Mouse (Mus musculus): ENCODE data around the gene Pdgfc. TPM values are rescaled to one million over a fixed set of nuclear protein-coding genes. Genes with fewer than 3 reads are reported as not detected.

The Pdgfc gene
- total and polyA plus RNA-seq, 2 experiments: 1.5 to 2.6 TPM

DNA sequence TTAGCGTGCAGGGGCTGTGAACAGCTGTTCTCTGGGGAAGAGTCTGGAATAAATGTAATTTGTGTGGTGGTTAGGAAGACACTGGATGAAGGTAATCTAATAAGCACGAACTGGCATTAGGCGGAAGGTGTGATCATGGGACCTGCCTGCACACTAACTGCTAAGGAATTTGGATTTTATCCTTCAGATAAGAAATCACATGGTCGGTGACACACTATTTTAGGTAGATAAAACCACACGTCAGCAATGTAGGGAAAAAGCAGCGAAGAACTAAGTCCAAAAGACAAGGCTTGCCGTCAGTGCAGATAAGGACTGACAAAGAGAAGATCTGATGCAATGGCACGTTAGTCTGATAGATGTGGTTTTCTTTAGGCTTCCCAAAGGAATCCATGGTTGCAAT lies 164.4 kb downstream of the Pdgfc start:
- H3K4me3 ChIP-seq (ENCODE audit: insufficient read depth, low read depth, low read length): no peak overlapping the region
- DNase-seq (ENCODE audit: extremely low read depth, low read depth, low spot score): no peak
- H3K9ac ChIP-seq (ENCODE audit: low read depth, low read length): no peak overlapping the region
- H3K79me2 ChIP-seq (ENCODE audit: control insufficient read depth, insufficient read depth, low read length): no peaks in the 10 kb centered on the region
- no peak overlapping the region for H3K27ac ChIP-seq (replicated peaks; ENCODE audit: insufficient read depth, low read depth, low read length)
- no peak for TF ChIP-seq CTCF (IDR thresholded peaks at IDR 0.05; ENCODE audit: low read depth, low read length)
- no peak for TF ChIP-seq POLR2A (IDR thresholded peaks at IDR 0.05; ENCODE audit: extremely low read depth, insufficient read depth, low read length)
- WGBS: 75% methylated on average over 8 of the region's 8 CpGs
- no peaks in the 10 kb centered on the region for H3K4me1 ChIP-seq (ENCODE audit: control insufficient read depth, insufficient read depth, low read length)
- no peaks in the 10 kb centered on the region for H3K36me3 ChIP-seq (ENCODE audit: control insufficient read depth, insufficient read depth, low read length)
- H3K27me3 ChIP-seq (ENCODE audit: control insufficient read depth, insufficient read depth, low read length): no peaks in the 10 kb centered on the region

DNA sequence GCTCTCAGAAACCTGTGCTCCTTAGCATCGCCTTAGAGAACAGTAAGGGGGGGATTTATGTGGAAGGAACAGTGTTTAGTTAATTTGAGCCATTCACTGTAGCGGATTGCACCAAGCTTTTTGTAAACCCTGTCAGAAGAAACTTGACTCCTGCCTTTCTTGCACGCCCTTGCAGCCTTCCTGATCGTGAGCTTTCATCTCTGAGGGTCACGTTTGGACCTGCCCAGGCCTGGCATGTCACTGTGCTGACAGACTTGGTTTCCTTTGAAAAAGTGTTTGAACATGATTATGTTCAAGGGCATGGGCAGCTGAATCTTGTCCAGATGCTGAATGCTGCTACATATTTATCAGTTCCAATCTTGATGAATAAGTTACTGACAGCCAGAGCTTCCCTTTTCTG lies 169.0 kb downstream of the Pdgfc start:
- 0 out of 2 replicates have a peak, but pooled peaks cover 1% of the 10 kb centered on the region for H3K36me3 ChIP-seq (ENCODE audit: control insufficient read depth, insufficient read depth, low read length)
- no peak overlapping the region for H3K27ac ChIP-seq (replicated peaks; ENCODE audit: insufficient read depth, low read depth, low read length)
- H3K4me1 ChIP-seq (ENCODE audit: control insufficient read depth, insufficient read depth, low read length): no peaks in the 10 kb centered on the region
- no peak for DNase-seq (ENCODE audit: extremely low read depth, low read depth, low spot score)
- no peak for TF ChIP-seq CTCF (IDR thresholded peaks at IDR 0.05; ENCODE audit: low read depth, low read length)
- no peak for TF ChIP-seq POLR2A (IDR thresholded peaks at IDR 0.05; ENCODE audit: extremely low read depth, insufficient read depth, low read length)
- no peak overlapping the region for H3K4me3 ChIP-seq (ENCODE audit: insufficient read depth, low read depth, low read length)
- no peaks in the 10 kb centered on the region for H3K27me3 ChIP-seq (ENCODE audit: control insufficient read depth, insufficient read depth, low read length)
- 65% methylated on average over 5 of the region's 5 CpGs for WGBS
- no peaks in the 10 kb centered on the region for H3K79me2 ChIP-seq (ENCODE audit: control insufficient read depth, insufficient read depth, low read length)
- H3K9ac ChIP-seq (ENCODE audit: low read depth, low read length): no peak overlapping the region

- 86% methylated on average over 2 of the region's 2 CpGs for WGBS
Measured at GRCm38 (mm10) chr3:81208246-81208645, 172.0 kb downstream of the Pdgfc start.

DNA sequence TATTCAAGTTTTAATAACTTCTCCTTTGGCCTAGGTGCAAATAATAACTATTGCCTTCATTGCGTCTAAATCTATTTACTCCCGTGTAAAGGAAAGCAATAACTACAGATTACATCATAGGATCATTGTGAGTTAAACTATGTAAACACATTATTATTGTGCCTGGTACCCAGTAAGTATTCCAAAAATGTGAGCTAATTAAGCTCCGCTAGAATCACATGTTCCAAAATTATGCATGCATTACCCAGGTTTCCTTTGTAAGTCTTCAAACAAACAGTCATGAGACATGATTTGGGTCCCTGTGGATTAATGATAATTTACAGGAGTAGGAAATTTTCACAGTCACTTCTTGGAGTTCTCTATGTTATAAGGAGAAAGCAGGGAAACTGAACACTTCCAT lies 174.9 kb downstream of the Pdgfc start:
- Histone ChIP-seq H3K79me2 (ENCODE audit: control insufficient read depth, insufficient read depth, low read length) (no peaks in the 10 kb centered on the region), H3K9ac (ENCODE audit: low read depth, low read length) (no peak overlapping the region), H3K4me1 (ENCODE audit: control insufficient read depth, insufficient read depth, low read length) (no peaks in the 10 kb centered on the region), H3K27ac (replicated peaks; ENCODE audit: insufficient read depth, low read depth, low read length) (no peak overlapping the region), H3K4me3 (ENCODE audit: insufficient read depth, low read depth, low read length) (no peak overlapping the region), H3K27me3 (ENCODE audit: control insufficient read depth, insufficient read depth, low read length) (no peaks in the 10 kb centered on the region), H3K36me3 (ENCODE audit: control insufficient read depth, insufficient read depth, low read length) (0 out of 2 replicates have a peak, but pooled peaks cover 1% of the 10 kb centered on the region)
- TF ChIP-seq POLR2A (IDR thresholded peaks at IDR 0.05; ENCODE audit: extremely low read depth, insufficient read depth, low read length) (no peak), CTCF (IDR thresholded peaks at IDR 0.05; ENCODE audit: low read depth, low read length) (no peak)
- no peak for DNase-seq (ENCODE audit: extremely low read depth, low read depth, low spot score)
- WGBS: 75% methylated on average over 3 of the region's 3 CpGs

More at GRCm38 (mm10) chr3:81208246-81208645, 172.0 kb downstream of the Pdgfc start:
- no peaks in the 10 kb centered on the region for H3K4me1 ChIP-seq (ENCODE audit: control insufficient read depth, insufficient read depth, low read length)
- 0 out of 2 replicates have a peak, but pooled peaks cover 1% of the 10 kb centered on the region for H3K36me3 ChIP-seq (ENCODE audit: control insufficient read depth, insufficient read depth, low read length)
- no peak overlapping the region for H3K9ac ChIP-seq (ENCODE audit: low read depth, low read length)
- H3K79me2 ChIP-seq (ENCODE audit: control insufficient read depth, insufficient read depth, low read length): no peaks in the 10 kb centered on the region
- TF ChIP-seq CTCF (IDR thresholded peaks at IDR 0.05; ENCODE audit: low read depth, low read length) (no peak), POLR2A (IDR thresholded peaks at IDR 0.05; ENCODE audit: extremely low read depth, insufficient read depth, low read length) (no peak)
- H3K27ac ChIP-seq (replicated peaks; ENCODE audit: insufficient read depth, low read depth, low read length): no peak overlapping the region
- H3K27me3 ChIP-seq (ENCODE audit: control insufficient read depth, insufficient read depth, low read length): no peaks in the 10 kb centered on the region
- H3K4me3 ChIP-seq (ENCODE audit: insufficient read depth, low read depth, low read length): no peak overlapping the region
- DNase-seq (ENCODE audit: extremely low read depth, low read depth, low spot score): no peak

- Histone ChIP-seq H3K27ac (replicated peaks; ENCODE audit: insufficient read depth, low read depth, low read length) (no peak overlapping the region), H3K4me1 (ENCODE audit: control insufficient read depth, insufficient read depth, low read length) (no peaks in the 10 kb centered on the region), H3K79me2 (ENCODE audit: control insufficient read depth, insufficient read depth, low read length) (no peaks in the 10 kb centered on the region), H3K27me3 (ENCODE audit: control insufficient read depth, insufficient read depth, low read length) (no peaks in the 10 kb centered on the region), H3K9ac (ENCODE audit: low read depth, low read length) (no peak overlapping the region), H3K4me3 (ENCODE audit: insufficient read depth, low read depth, low read length) (no peak overlapping the region), H3K36me3 (ENCODE audit: control insufficient read depth, insufficient read depth, low read length) (0 out of 2 replicates have a peak, but pooled peaks cover 1% of the 10 kb centered on the region)
- peak; percentile 26 for DNase-seq (ENCODE audit: extremely low read depth, low read depth, low spot score)
- 42% methylated on average over 3 of the region's 3 CpGs for WGBS
- no peak for TF ChIP-seq CTCF (IDR thresholded peaks at IDR 0.05; ENCODE audit: low read depth, low read length)
- no peak for TF ChIP-seq POLR2A (IDR thresholded peaks at IDR 0.05; ENCODE audit: extremely low read depth, insufficient read depth, low read length)
Measured at GRCm38 (mm10) chr3:81211666-81212065, 175.4 kb downstream of the Pdgfc start.

DNA sequence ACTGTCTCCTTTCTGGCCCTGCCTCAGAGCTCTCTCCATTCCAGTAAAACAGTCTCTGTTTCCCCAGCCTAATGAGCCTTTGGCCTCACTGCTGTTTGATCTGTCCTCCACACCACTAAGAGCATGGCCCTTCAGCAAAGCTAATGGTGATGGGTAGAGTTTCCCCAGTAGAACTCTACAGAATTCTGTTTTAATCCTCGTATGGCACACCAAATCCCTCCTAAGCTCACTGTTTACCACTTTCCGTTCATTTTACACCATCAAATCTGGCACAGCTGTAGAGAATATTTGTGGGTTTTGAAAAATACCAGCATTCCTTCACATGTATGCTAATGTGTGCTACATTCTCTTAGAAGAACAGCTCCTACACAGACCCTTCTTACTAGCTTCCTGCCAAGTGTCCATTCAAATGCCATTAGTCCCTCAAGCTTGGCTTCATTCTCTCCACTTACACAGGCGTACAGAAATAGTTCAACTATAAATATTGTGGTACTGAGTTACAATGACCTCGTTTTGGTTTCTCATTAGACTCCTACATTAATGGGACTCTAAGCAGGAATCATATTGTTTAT lies 179.4 kb downstream of the Pdgfc start:
- Histone ChIP-seq H3K36me3 (ENCODE audit: control insufficient read depth, insufficient read depth, low read length) (no peaks in the 10 kb centered on the region), H3K9ac (ENCODE audit: low read depth, low read length) (no peak overlapping the region), H3K79me2 (ENCODE audit: control insufficient read depth, insufficient read depth, low read length) (no peaks in the 10 kb centered on the region), H3K4me3 (ENCODE audit: insufficient read depth, low read depth, low read length) (no peak overlapping the region), H3K27ac (replicated peaks; ENCODE audit: insufficient read depth, low read depth, low read length) (no peak overlapping the region), H3K4me1 (ENCODE audit: control insufficient read depth, insufficient read depth, low read length) (no peaks in the 10 kb centered on the region), H3K27me3 (ENCODE audit: control insufficient read depth, insufficient read depth, low read length) (no peaks in the 10 kb centered on the region)
- WGBS: 79% methylated on average over 4 of the region's 4 CpGs
- DNase-seq (ENCODE audit: extremely low read depth, low read depth, low spot score): no peak
- TF ChIP-seq POLR2A (IDR thresholded peaks at IDR 0.05; ENCODE audit: extremely low read depth, insufficient read depth, low read length): no peak
- TF ChIP-seq CTCF (IDR thresholded peaks at IDR 0.05; ENCODE audit: low read depth, low read length): no peak

Measured in liver, adult 2 months (tissue).